Mouse (Mus musculus): ENCODE results near the gene Car12.
"Not testable (repeated sequence)": the region's sequence is repeated elsewhere in the genome, so short reads cannot be mapped to it uniquely, and the experiment has no call there.

Car12 gene

DNA sequence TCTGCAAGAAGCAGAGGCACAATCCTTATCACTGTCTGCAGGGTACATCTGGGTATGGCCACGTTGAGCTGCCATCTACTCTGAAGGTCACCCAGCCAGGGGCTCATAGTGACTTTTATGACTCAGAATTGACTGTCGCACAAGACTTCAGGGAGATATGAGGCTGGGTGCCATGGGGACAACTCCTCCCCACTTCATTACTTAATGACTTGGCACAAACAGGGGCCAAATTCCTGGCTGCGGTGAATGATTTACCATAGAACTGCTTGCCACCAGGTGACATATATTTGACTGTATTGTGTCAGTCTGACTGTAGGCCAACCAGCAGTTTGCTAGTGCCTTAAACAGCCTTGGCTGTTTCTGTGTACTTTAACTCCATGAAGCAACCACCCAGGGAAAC is 55.8 kb downstream of the Car12 start:
- no peak for DNase-seq (ENCODE audit: low spot score in 2 of 2)

DNA sequence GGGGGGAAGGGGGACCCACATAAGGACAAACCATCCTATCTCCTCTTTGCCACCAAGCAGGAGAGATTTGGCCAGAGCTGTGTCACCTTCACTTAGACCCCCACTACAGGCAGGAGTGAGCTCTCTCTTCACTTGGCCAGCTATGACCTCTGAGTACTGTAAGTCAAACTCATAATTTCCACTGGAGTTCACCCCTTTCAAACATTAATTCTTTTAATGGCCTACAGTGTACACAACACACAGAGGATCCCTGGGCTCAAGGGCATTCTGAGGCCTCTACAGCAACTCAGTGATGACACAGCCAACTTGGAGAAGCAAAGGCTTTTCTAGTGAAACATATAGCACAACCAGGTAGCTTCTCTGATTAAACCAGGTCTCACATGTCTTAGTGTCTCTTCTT is 57.2 kb downstream of the Car12 start:
- DNase-seq (ENCODE audit: low spot score in 2 of 2), result no peak

DNA sequence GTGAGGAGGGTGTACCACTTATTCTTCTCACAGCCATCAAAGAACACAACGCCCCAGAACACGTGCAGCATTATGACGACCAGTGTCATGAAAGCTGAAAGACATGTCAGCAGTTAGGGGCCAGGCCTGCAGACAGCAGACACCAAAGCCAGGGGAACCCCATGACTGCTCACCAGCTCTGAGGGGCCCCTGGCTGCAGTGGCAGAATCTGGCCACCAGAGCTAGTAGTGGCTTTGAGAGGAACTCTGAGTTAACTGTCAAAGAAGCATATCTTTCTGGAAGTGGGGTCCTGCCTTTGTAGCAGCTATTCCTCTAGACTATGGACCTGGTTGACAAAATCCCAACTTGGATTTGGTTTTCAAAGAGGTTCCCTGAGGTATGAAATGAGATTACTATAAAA is 71.1 kb downstream of the Car12 start:
- peak in 1 of 2 experiments; percentile 35 for DNase-seq (ENCODE audit: low spot score in 2 of 2)

DNA sequence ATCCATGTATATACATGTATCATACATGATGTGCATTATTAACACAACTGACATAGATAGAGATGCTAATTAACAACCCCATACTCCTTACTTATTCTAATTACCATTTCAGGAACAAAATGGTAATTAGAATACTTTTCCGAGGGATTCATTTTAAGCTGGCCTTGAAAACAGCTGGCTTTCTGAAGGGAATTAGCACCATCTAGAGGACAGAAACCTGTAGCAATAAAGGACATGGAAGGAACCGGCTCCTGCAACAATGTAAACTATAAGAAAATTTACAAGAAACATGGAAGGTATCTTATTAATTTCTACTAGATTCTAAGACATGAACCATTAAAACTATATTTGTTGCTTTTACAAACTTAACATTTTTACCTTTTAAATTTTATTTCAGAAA is 74.3 kb downstream of the Car12 start:
- peak in 1 of 2 experiments; percentile 29 for DNase-seq (ENCODE audit: low spot score in 2 of 2)

DNA sequence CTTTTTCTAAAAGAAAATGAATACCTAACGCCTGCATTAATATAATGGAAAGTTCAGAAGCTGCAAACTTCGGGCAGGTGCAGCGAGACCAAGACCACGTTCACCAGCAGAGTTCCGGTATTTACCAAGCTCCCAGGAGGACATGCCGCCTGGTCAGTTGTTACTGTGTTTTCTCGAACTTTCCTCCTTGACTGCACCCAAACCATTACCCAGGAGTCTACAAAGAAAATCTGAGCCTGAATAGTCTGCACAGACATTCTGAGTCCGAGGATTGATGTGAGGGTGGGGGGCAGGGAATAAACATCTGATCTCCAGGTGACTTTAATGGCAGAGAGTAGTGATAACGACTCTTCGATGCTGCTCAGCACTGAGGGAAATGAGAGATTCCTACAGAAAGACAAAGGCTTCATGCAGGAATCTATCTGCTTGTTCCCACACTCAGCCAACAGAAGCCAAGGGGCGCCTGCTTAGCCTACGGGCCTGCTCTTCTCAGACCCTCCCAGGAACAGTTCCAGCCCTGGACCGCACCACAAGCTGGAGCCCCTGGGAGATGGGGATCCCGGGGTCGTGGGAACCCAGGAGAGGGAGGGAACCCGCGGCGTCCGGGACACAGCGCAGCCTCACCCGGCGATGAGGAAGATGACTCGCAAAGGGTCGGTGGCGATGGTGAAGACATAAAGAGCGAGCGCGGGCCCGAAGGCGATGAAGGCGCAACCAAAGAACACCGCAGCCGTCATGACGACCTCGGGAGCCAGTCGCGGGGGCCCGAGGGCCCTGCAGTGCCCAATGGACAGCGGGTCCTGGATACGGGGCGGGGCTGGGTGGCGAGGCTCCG is 81.4 kb downstream of the Car12 start:
- no peak for DNase-seq (ENCODE audit: low spot score in 2 of 2)

DNA sequence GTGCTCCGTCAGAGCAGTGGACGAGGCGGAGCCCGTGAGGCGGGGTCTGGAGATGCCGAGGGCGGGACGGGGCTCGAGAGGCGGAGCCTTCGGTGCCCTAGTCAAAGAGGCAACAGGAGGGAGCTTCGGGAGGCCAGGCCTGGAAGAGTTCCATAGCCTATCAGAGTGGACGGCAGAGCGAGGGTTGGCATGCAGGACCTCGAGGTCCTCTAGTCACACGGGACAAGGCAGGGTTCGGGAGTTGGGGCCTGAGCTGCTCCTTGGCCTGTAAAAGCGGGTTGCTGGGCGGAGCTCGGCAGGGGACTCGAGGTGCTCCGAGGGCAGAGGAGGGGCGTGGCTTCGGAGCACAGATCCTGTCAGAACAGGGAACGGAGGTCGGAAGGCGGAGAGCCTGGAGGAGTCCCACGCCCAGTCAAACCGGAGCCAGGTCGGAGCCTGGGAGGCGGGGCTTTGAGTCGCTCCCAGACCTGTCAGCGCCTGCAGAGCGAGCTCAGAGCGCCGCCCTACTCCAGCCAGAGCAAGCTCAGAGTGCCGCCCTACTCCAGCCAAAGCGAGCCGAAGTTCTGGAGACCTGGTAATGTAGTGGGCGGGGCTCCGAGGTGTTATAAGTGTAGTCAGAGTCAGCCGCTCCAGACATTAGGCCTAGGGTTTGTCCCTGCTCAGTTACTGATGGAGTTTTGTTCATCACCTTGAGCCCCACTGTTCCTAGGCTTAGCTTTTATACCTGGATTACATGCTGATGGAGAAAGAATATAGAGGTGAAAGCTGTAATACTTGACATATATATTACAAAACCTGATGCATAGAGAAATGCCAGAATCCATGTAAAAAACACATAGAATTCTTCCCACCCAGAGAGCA is 82.2 kb downstream of the Car12 start, which contains the start of gene Aph1b:
Gene Aph1b (minus strand): TSS at position 27 of the 861 bp plus-strand sequence.
- peak; percentile 84 to 85 for DNase-seq (ENCODE audit: low spot score in 2 of 2)

DNA sequence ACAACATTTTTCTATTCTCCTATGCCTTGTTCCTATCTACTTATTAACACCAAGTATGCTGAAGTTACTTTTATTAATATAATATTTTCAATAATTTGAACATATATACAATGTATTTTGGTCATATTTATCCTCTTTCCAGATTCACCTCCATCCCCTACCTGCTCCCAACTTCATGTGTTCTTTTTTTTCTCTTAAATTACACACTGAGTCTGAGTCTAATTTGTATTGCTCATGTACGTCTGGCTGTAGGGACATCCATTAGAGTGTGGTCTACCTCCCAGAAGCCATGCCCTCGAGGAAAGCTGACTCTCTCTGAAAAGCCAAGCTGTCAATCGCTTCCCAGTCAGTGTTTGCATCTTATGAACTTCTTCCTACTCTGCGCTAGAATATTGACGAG is 83.3 kb downstream of the Car12 start, which contains the start of gene Gm10647:
Gene Gm10647 (plus strand): TSS at position 301 of the 400 bp plus-strand sequence.
- DNase-seq (ENCODE audit: low spot score in 2 of 2), result no peak

DNA sequence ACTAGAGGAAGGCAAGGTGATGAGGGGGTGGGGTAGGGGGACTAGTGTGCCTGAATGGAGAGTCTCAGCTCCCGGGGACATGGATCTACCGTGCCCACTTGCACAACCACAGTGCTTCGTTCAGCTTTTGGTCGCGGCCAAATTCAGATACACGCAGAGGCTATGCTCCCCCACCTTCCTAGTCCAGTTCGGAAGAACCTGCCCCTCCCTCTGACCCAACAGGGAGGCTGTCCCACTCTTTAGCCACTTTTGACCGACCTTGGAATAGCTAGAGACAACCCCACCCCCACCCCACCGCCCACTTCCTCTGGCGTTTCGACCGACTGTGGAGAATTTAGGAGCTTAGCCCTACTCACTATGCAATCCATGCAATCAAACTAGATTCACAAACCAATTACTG is 88.5 kb downstream of the Car12 start:
- no peak for DNase-seq (ENCODE audit: low spot score in 2 of 2)

DNA sequence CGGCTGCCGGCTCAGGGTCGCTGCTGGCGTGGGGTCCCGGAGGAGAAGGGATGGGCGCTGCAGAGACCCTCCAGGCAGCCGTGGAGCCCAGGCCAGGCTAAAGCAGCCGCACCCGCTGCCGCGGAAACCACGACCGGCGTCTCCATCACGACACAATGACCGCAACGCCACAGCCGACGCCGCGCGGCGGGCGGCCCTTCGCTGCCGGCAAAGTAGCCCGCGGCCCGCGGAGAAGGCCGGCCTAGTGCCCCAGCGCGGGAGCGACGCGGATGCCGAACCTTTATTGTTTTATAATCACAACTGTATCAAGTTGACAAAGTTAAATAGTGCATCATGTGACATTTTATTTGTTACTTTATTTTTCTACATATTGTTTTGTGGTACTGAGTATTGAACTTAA is 92.5 kb downstream of the Car12 start:
- not testable (repeated sequence) for DNase-seq (ENCODE audit: low spot score in 2 of 2)

DNA sequence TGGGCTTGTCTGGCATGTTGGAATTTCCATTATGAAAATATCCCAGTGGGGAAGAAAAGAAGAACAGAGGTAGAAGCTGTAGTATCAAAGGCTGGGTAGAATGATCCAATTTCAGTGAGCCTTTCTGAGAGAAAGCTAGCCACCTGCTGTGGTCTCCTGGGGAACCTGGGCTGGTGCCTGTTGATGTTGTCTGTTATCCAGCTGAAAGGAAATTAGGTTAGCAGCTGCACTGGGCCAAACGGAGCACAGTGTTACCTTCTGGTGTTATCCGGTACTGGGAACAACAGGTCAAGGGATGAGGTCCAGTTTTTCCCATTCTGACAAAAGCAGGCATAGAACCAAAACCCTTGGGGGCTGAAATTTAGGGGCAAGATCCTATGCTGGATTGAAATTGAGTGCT is 99.9 kb downstream of the Car12 start:
- DNase-seq (ENCODE audit: low spot score in 2 of 2), result peak in 1 of 2 experiments; percentile 15

Measured in thymus, postnatal 10 days (tissue).